Mouse (Mus musculus) cerebellum, postnatal 10 days (tissue): Measurements from ENCODE around the gene Cd53.

Source experiments
- DNase-seq, 2 experiments: peaks; one replicate each; pipeline ENCODE4 v3.0.0; 2021; ENCODE audit warnings: mixed read lengths in 2 of 2

Gene Cd53

GRCm38 (mm10) chr3:106789930-106790329 is at the start of gene Cd53:
Gene Cd53, minus strand, starts transcription at chr3:106790149.
- DNase-seq = no peak

GRCm38 (mm10) chr3:106832107-106832506 is 42.2 kb upstream of the Cd53 start:
- DNase-seq = no peak

- no peak for DNase-seq
Measured at GRCm38 (mm10) chr3:106826187-106826586, 36.2 kb upstream of the Cd53 start, which contains the start of gene Olfr266. Gene Olfr266, minus strand, starts transcription at chr3:106826287.

- no peak for DNase-seq
Measured at GRCm38 (mm10) chr3:106817676-106818075, 27.7 kb upstream of the Cd53 start.

GRCm38 (mm10) chr3:106808972-106809695 is 19.2 kb upstream of the Cd53 start:
- no peak for DNase-seq

- no peak for DNase-seq
Measured at GRCm38 (mm10) chr3:106798079-106798478, 8.1 kb upstream of the Cd53 start.

GRCm38 (mm10) chr3:106788440-106788887 is 1.5 kb downstream of the Cd53 start:
- no peak for DNase-seq

GRCm38 (mm10) chr3:106787972-106788371 is 2.0 kb downstream of the Cd53 start:
- no peak for DNase-seq

GRCm38 (mm10) chr3:106785130-106785529 is 4.8 kb downstream of the Cd53 start:
- no peak for DNase-seq

GRCm38 (mm10) chr3:106771834-106772233 is 18.1 kb downstream of the Cd53 start:
- no peak for DNase-seq

- no peak for DNase-seq
Measured at GRCm38 (mm10) chr3:106755898-106756297, 34.1 kb downstream of the Cd53 start.

GRCm38 (mm10) chr3:106722028-106722945 is 67.7 kb downstream of the Cd53 start:
- peak; percentile 85 to 90 for DNase-seq

- peak; percentile 96 to 97 for DNase-seq
Measured at GRCm38 (mm10) chr3:106721397-106722027, 68.4 kb downstream of the Cd53 start.
